Mouse (Mus musculus) CD4-positive, CD25-positive, alpha-beta regulatory T cell, adult 4 months (primary cell): ENCODE results near the gene Gpsm3. TPM values are rescaled to one million over a fixed set of nuclear protein-coding genes. Genes with fewer than 3 reads are reported as not detected.

Experiments
- ATAC-seq: one replicate; pipeline ENCODE4 v1.8.0; 2017
- polyA plus RNA-seq, 2 experiments: library from polyadenylated mRNA; unstranded; fragments of 100-300 nt; shearing (Covaris generic); gene quantifications; one replicate each; pipeline ENCODE4 v1.2.1; 2017

Gpsm3 gene
- polyA plus RNA-seq, 2 experiments from 2014 or later, result 227 to 344 TPM

DNA sequence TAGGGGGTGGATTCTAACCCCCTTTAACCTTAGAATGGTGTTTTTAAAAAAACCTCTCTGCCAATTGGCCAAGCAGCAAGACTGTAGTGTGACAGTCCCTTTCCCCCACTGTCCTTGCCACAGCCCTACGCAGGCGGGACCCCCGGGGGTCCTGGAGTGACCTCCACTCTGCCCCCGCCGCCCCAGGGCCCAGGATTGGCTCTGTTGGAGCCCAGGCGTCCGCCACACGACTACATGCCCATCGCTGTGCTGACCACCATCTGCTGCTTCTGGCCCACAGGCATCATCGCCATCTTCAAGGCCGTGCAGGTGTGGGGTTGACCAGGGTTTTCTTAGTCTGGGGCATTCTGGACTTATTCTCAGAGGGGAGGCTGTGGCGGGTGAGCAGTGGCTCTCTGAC, 42.0 kb downstream of the Gpsm3 start:
- ATAC-seq, result no peak

GRCm38 (mm10) chr17:34632261-34632691, 42.7 kb downstream of the Gpsm3 start:
- ATAC-seq, result peak; percentile 56

DNA sequence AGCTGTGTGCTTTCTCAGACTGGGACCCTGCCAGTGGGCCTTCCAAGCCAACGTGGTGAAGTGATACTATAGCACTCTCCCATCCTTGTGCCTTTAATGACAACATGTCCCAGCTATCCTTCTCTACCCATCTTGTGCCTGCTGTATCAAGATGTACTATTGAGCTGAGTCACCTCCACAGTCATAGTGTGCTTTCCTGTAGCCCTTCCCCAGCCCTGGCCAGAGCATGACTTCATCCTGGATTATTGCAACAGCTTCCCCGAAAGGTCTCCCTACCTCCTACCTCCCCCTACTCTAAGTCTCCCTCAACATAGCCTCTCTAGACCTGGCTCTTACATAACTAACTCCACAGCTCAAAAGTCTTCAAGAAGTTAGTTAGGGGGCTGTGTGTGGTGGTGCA, 46.1 kb downstream of the Gpsm3 start:
- no peak for ATAC-seq

DNA sequence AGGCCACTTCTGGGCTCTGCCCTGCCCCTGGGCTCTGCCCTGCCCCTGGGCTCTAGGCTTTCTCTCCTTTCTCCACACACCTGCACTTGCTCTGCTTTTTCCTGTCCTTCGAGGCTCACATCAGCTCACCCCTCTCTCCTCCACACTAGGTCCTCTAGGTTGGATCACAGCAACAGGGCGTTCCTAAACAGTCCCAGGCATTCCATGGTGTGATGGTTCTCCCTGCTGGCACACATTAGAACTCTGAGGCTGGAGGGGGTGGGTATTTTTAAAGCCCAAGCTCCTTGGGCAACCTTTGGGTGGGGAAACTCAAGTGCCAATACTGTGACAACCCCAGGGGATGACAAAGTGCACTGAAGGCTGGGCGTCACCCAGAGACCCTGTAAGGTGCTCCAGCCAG, 47.9 kb downstream of the Gpsm3 start:
- ATAC-seq, result no peak

- no peak for ATAC-seq
Measured at GRCm38 (mm10) chr17:34639461-34640255, 50.1 kb downstream of the Gpsm3 start.

GRCm38 (mm10) chr17:34640778-34641601, 51.4 kb downstream of the Gpsm3 start:
- ATAC-seq, result no peak

Other genes starting within 250 kb of the Gpsm3 start
- gene Btnl2, start 235.0 kb upstream of the Gpsm3 start, polyA plus RNA-seq, result under 1 TPM in 1 of 2 experiments, not detected in 1; 0.23 TPM
- gene Btnl1, start 212.7 kb upstream of the Gpsm3 start, polyA plus RNA-seq, result not detected
- 1 to 10 TPM; 1.8 to 1.9 TPM for gene BC051142, start 191.0 kb upstream of the Gpsm3 start, polyA plus RNA-seq
- not detected for gene Btnl4, start 112.5 kb upstream of the Gpsm3 start, polyA plus RNA-seq
- gene Btnl6, start 72.5 kb upstream of the Gpsm3 start, polyA plus RNA-seq, result under 1 TPM in 1 of 2 experiments, not detected in 1; 0.76 TPM
- gene Notch4, start 25.5 kb upstream of the Gpsm3 start, polyA plus RNA-seq, result 1 to 10 TPM in 1 of 2 experiments, under 1 TPM in 1; 0.09 to 1.1 TPM
- gene Pbx2, start 1.5 kb downstream of the Gpsm3 start, polyA plus RNA-seq, result 10 to 100 TPM in 1 of 2 experiments, 1 to 10 TPM in 1; 7.7 to 12.6 TPM
- 1 to 10 TPM; 4.0 to 4.5 TPM for gene Ager, start 8.1 kb downstream of the Gpsm3 start, polyA plus RNA-seq
- 10 to 100 TPM; 68.0 to 75.0 TPM for gene Rnf5, start 13.9 kb downstream of the Gpsm3 start, polyA plus RNA-seq
- gene Agpat1, start 14.5 kb downstream of the Gpsm3 start, polyA plus RNA-seq, result 10 to 100 TPM; 16.9 to 19.2 TPM
- gene Egfl8, start 26.2 kb downstream of the Gpsm3 start, polyA plus RNA-seq, result 1 to 10 TPM; 1.9 to 2.8 TPM
- 10 to 100 TPM; 20.6 to 32.2 TPM for gene Ppt2, start 38.7 kb downstream of the Gpsm3 start, polyA plus RNA-seq
- 1 to 10 TPM; 1.4 to 2.2 TPM for gene Prrt1, start 39.7 kb downstream of the Gpsm3 start, polyA plus RNA-seq
- gene Fkbpl, start 55.0 kb downstream of the Gpsm3 start, polyA plus RNA-seq, result 1 to 10 TPM; 3.6 to 5.9 TPM
- gene Atf6b, start 57.3 kb downstream of the Gpsm3 start, polyA plus RNA-seq, result 10 to 100 TPM; 15.2 to 20.2 TPM
- not detected for gene Tnxb, start 80.7 kb downstream of the Gpsm3 start, polyA plus RNA-seq
- gene C4b, start 154.1 kb downstream of the Gpsm3 start, polyA plus RNA-seq, result not detected
- not detected for gene Cyp21a1, start 214.8 kb downstream of the Gpsm3 start, polyA plus RNA-seq
- gene Stk19, start 247.1 kb downstream of the Gpsm3 start, polyA plus RNA-seq, result 10 to 100 TPM; 24.4 to 46.0 TPM
- 10 to 100 TPM; 28.8 to 33.4 TPM for gene Dxo, start 247.2 kb downstream of the Gpsm3 start, polyA plus RNA-seq